Mouse (Mus musculus): ENCODE results near the gene Cox15. TPM values are rescaled to one million over a fixed set of nuclear protein-coding genes. Genes with fewer than 3 reads are reported as not detected.

Gene Cox15
- polyA plus RNA-seq, 1 experiment from 2014 or later = 7.6 TPM

DNA sequence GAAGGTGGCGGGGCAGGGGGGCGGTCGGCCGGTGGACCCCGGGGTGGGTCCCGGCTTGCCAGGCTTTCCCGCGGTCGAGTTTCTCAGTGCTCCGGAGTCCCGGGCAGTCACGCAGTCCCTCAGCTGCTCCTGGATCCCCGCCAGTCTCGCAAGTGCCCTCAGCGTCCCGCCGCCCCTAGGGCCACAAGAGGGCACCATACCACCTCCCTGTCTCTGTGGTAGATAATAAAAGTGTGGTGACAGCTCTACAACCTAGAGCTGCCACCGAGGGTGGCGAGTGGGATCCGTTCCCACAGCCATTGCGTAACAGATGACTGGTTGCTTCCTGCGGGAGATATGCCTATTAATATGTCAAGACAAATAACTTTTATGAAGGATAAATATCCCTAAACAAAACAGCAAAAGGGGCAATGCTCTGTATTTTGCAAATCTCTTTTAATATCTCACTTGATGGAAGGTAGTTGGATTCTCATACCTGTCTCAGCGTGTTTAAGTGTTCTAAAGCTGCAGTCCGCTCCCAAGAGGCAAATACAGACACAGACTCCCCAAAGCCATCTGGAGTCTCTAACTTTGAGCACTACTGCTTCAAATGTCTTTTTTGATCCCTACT lies 531 bp upstream of the Cox15 start:
- Histone ChIP-seq H3K9ac (replicated peaks; ENCODE audit: low read depth, low read length) (peak overlapping the region; percentile 64), H3K9me3 (ENCODE audit: control insufficient read depth, low read depth, low read length) (no peaks in the 10 kb centered on the region), H3K27ac (ENCODE audit: low read length) (peak overlapping the region; percentile 96), H3K27me3 (ENCODE audit: control insufficient read depth, insufficient read depth, low read length) (no peaks in the 10 kb centered on the region), H3K36me3 (ENCODE audit: control insufficient read depth, insufficient read depth, low read length) (peaks cover 14% of the 10 kb centered on the region), H3K4me1 (ENCODE audit: control insufficient read depth, insufficient read depth, low read length) (0 out of 2 replicates have a peak, but pooled peaks cover 2% of the 10 kb centered on the region), H3K4me2 (replicated peaks; ENCODE audit: low read depth, low read length) (peak overlapping the region; percentile 61), H3K4me3 (ENCODE audit: low read depth, low read length) (peak overlapping the region; percentile 67)
- under 1% methylated on average over 22 of the region's 24 CpGs for WGBS
- peak; percentile 87 for ATAC-seq (ENCODE audit: insufficient number of reproducible peaks, insufficient read depth, low FRiP score, low read depth)

GRCm38 (mm10) chr19:43750008-43750407 lies 2.8 kb downstream of the Cox15 start:
- H3K9ac ChIP-seq (replicated peaks; ENCODE audit: low read depth, low read length) = no peak overlapping the region
- H3K36me3 ChIP-seq (ENCODE audit: control insufficient read depth, insufficient read depth, low read length) = peaks cover 39% of the 10 kb centered on the region
- H3K4me2 ChIP-seq (replicated peaks; ENCODE audit: low read depth, low read length) = no peak overlapping the region
- 97% methylated on average over 2 of the region's 2 CpGs for whole genome bisulfite sequencing
- 0 out of 2 replicates have a peak, but pooled peaks cover 2% of the 10 kb centered on the region for H3K4me1 ChIP-seq (ENCODE audit: control insufficient read depth, insufficient read depth, low read length)
- no peak overlapping the region for H3K4me3 ChIP-seq (ENCODE audit: low read depth, low read length)
- H3K9me3 ChIP-seq (ENCODE audit: control insufficient read depth, low read depth, low read length) = no peaks in the 10 kb centered on the region
- no peaks in the 10 kb centered on the region for H3K27me3 ChIP-seq (ENCODE audit: control insufficient read depth, insufficient read depth, low read length)
- ATAC-seq (ENCODE audit: insufficient number of reproducible peaks, insufficient read depth, low FRiP score, low read depth) = no peak
- no peak overlapping the region for H3K27ac ChIP-seq (ENCODE audit: low read length)

GRCm38 (mm10) chr19:43747877-43748276 lies 4.9 kb downstream of the Cox15 start:
- Histone ChIP-seq H3K9ac (replicated peaks; ENCODE audit: low read depth, low read length) (no peak overlapping the region), H3K9me3 (ENCODE audit: control insufficient read depth, low read depth, low read length) (no peaks in the 10 kb centered on the region), H3K27me3 (ENCODE audit: control insufficient read depth, insufficient read depth, low read length) (no peaks in the 10 kb centered on the region), H3K4me1 (ENCODE audit: control insufficient read depth, insufficient read depth, low read length) (no peaks in the 10 kb centered on the region), H3K36me3 (ENCODE audit: control insufficient read depth, insufficient read depth, low read length) (peaks cover 45% of the 10 kb centered on the region), H3K27ac (ENCODE audit: low read length) (no peak overlapping the region), H3K4me2 (replicated peaks; ENCODE audit: low read depth, low read length) (no peak overlapping the region), H3K4me3 (ENCODE audit: low read depth, low read length) (no peak overlapping the region)
- ATAC-seq (ENCODE audit: insufficient number of reproducible peaks, insufficient read depth, low FRiP score, low read depth) = no peak
- 88% methylated on average over 4 of the region's 4 CpGs for WGBS

GRCm38 (mm10) chr19:43745740-43746139 lies 7.1 kb downstream of the Cox15 start:
- H3K4me1 ChIP-seq (ENCODE audit: control insufficient read depth, insufficient read depth, low read length) = no peaks in the 10 kb centered on the region
- H3K36me3 ChIP-seq (ENCODE audit: control insufficient read depth, insufficient read depth, low read length) = peaks cover 55% of the 10 kb centered on the region
- H3K4me3 ChIP-seq (ENCODE audit: low read depth, low read length) = no peak overlapping the region
- H3K9me3 ChIP-seq (ENCODE audit: control insufficient read depth, low read depth, low read length) = no peaks in the 10 kb centered on the region
- no peak overlapping the region for H3K4me2 ChIP-seq (replicated peaks; ENCODE audit: low read depth, low read length)
- no peak for ATAC-seq (ENCODE audit: insufficient number of reproducible peaks, insufficient read depth, low FRiP score, low read depth)
- 95% methylated on average over 3 of the region's 3 CpGs for WGBS
- no peak overlapping the region for H3K9ac ChIP-seq (replicated peaks; ENCODE audit: low read depth, low read length)
- H3K27me3 ChIP-seq (ENCODE audit: control insufficient read depth, insufficient read depth, low read length) = no peaks in the 10 kb centered on the region
- no peak overlapping the region for H3K27ac ChIP-seq (ENCODE audit: low read length)

DNA sequence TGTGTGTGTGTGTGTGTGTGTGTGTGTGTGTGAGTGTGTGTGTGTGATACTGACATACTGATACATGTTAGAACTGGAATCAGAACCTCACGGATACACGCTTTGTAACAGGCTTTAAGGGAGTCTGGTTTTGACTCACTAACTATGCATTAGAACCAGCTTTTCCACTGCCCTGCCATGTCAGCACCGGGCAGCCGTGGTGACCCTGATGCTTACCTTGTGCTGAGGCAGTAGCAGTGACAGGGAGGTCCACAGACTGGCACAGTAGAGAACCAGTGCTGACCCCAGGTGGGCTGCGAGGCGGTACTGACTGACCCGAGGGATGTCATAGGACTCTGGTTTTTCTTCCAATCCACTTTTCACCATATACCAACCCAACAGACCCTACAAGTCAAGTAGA lies 9.4 kb downstream of the Cox15 start:
- Histone ChIP-seq H3K4me1 (ENCODE audit: control insufficient read depth, insufficient read depth, low read length) (no peaks in the 10 kb centered on the region), H3K4me2 (replicated peaks; ENCODE audit: low read depth, low read length) (no peak overlapping the region), H3K9ac (replicated peaks; ENCODE audit: low read depth, low read length) (no peak overlapping the region), H3K36me3 (ENCODE audit: control insufficient read depth, insufficient read depth, low read length) (peaks cover 64% of the 10 kb centered on the region), H3K4me3 (ENCODE audit: low read depth, low read length) (no peak overlapping the region), H3K27me3 (ENCODE audit: control insufficient read depth, insufficient read depth, low read length) (no peaks in the 10 kb centered on the region), H3K27ac (ENCODE audit: low read length) (no peak overlapping the region), H3K9me3 (ENCODE audit: control insufficient read depth, low read depth, low read length) (no peaks in the 10 kb centered on the region)
- WGBS = 90% methylated on average over 7 of the region's 7 CpGs
- no peak for ATAC-seq (ENCODE audit: insufficient number of reproducible peaks, insufficient read depth, low FRiP score, low read depth)

- Histone ChIP-seq H3K27ac (ENCODE audit: low read length) (no peak overlapping the region), H3K27me3 (ENCODE audit: control insufficient read depth, insufficient read depth, low read length) (no peaks in the 10 kb centered on the region), H3K4me3 (ENCODE audit: low read depth, low read length) (no peak overlapping the region), H3K4me1 (ENCODE audit: control insufficient read depth, insufficient read depth, low read length) (no peaks in the 10 kb centered on the region), H3K36me3 (ENCODE audit: control insufficient read depth, insufficient read depth, low read length) (peaks cover 63% of the 10 kb centered on the region), H3K4me2 (replicated peaks; ENCODE audit: low read depth, low read length) (no peak overlapping the region), H3K9ac (replicated peaks; ENCODE audit: low read depth, low read length) (no peak overlapping the region), H3K9me3 (ENCODE audit: control insufficient read depth, low read depth, low read length) (no peaks in the 10 kb centered on the region)
- ATAC-seq (ENCODE audit: insufficient number of reproducible peaks, insufficient read depth, low FRiP score, low read depth) = no peak
- 96% methylated on average over 10 of the region's 10 CpGs for WGBS
Measured at GRCm38 (mm10) chr19:43738409-43738808, 14.4 kb downstream of the Cox15 start.

DNA sequence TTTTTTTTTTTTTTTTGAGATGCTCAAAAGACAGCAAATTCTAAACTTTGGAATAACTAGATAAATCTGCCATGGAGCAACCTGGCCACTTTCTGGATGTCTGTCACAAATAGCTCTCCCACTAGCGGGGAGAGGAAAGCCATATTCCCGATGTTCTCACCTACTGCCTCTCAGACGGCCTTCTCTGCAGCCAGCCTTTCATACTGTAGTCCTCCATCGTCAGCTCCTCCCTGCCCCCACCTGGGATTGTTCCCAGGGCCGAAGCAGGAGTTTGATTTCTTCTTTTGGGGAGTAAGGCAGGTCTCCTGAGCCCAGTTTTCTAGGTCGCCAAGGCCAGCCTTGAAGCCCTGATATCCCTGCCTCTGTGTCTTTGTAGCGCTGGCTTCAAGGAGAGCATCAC lies 21.6 kb downstream of the Cox15 start:
- no peaks in the 10 kb centered on the region for H3K9me3 ChIP-seq (ENCODE audit: control insufficient read depth, low read depth, low read length)
- no peak for ATAC-seq (ENCODE audit: insufficient number of reproducible peaks, insufficient read depth, low FRiP score, low read depth)
- WGBS = 58% methylated on average over 7 of the region's 7 CpGs
- H3K4me3 ChIP-seq (ENCODE audit: low read depth, low read length) = no peak overlapping the region
- no peaks in the 10 kb centered on the region for H3K27me3 ChIP-seq (ENCODE audit: control insufficient read depth, insufficient read depth, low read length)
- H3K4me1 ChIP-seq (ENCODE audit: control insufficient read depth, insufficient read depth, low read length) = no peaks in the 10 kb centered on the region
- H3K36me3 ChIP-seq (ENCODE audit: control insufficient read depth, insufficient read depth, low read length) = peaks cover 31% of the 10 kb centered on the region
- H3K27ac ChIP-seq (ENCODE audit: low read length) = no peak overlapping the region
- no peak overlapping the region for H3K4me2 ChIP-seq (replicated peaks; ENCODE audit: low read depth, low read length)
- no peak overlapping the region for H3K9ac ChIP-seq (replicated peaks; ENCODE audit: low read depth, low read length)

DNA sequence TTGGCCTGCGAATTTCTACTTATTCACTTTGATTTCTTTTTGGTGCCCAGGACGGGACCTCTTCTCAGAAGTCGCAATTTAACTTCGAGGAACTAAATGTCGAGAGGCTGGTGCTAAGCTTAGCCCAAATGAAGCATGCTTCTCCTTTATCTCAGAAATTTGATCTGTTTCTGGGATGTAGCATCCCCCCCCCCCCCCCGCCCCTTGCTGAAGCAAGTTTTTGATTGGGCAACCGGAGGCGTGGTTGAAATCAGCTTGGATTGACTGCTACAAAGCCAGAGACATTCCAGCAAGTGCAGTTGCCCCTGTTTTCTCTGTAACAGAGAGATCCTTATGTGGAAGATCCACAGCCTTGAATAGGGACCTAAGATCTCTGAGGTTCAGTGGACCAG lies 22.8 kb downstream of the Cox15 start:
- WGBS = 27% methylated on average over 8 of the region's 8 CpGs
- Histone ChIP-seq H3K4me3 (ENCODE audit: low read depth, low read length) (peak overlapping the region; percentile 12; the same call in 1 of the 2 replicates), H3K4me2 (replicated peaks; ENCODE audit: low read depth, low read length) (peak overlapping the region; percentile 33), H3K36me3 (ENCODE audit: control insufficient read depth, insufficient read depth, low read length) (peaks cover 27% of the 10 kb centered on the region), H3K27me3 (ENCODE audit: control insufficient read depth, insufficient read depth, low read length) (no peaks in the 10 kb centered on the region), H3K9me3 (ENCODE audit: control insufficient read depth, low read depth, low read length) (no peaks in the 10 kb centered on the region), H3K27ac (ENCODE audit: low read length) (peak overlapping the region; percentile 39; the same call in 1 of the 2 replicates), H3K4me1 (ENCODE audit: control insufficient read depth, insufficient read depth, low read length) (no peaks in the 10 kb centered on the region), H3K9ac (replicated peaks; ENCODE audit: low read depth, low read length) (no peak overlapping the region)
- ATAC-seq (ENCODE audit: insufficient number of reproducible peaks, insufficient read depth, low FRiP score, low read depth) = no peak

Data from stomach, embryonic 14.5 days (tissue).